ENCODE assay signal across 8 mouse cellular contexts in genomic region chr11:78164604-78164923, GRCm38 (mm10). TPM values are rescaled to one million over a fixed set of nuclear protein-coding genes. Genes with fewer than 3 reads are reported as not detected.
DNase-seq lines count a peak whose midpoint lies in the region; ATAC-seq and TF ChIP-seq lines count a peak whose summit lies in the region.

No protein-coding gene starts in this region.

- H3K36me3 ChIP-seq in heart, embryonic 11.5 days (ENCODE audit: control insufficient read depth, insufficient read depth, low read length): peaks cover 18% of the 10 kb centered on the region
- peaks cover 35% of the 10 kb centered on the region for H3K36me3 ChIP-seq in ES-E14 (ENCODE audit: control insufficient read depth, insufficient read depth, low read length, poor library complexity, severe bottlenecking)
- H3K36me3 ChIP-seq in heart, embryonic 16.5 days (ENCODE audit: control insufficient read depth, insufficient read depth): peaks cover 14% of the 10 kb centered on the region
- H3K36me3 ChIP-seq in liver, postnatal 0 days (replicated peaks; ENCODE audit: insufficient read depth, low read length): peaks cover 24% of the 10 kb centered on the region

- H3K4me3 ChIP-seq in heart, embryonic 11.5 days (ENCODE audit: low read depth, low read length): peak overlapping the region; percentile 99
- peak overlapping the region; percentile 83 to 94 for H3K4me3 ChIP-seq in ES-E14 (ENCODE audit: insufficient read depth in 1 of 2, low read depth in 1 of 2, low read length in 2 of 2, poor library complexity in 1 of 2, severe bottlenecking in 1 of 2)
- peak overlapping the region; percentile 87 for H3K4me3 ChIP-seq in heart, embryonic 16.5 days (ENCODE audit: low read length)
- peak overlapping the region; percentile 96 for H3K4me3 ChIP-seq in liver, postnatal 0 days (ENCODE audit: low read depth, low read length)

- no peak for TF ChIP-seq CTCF in liver, postnatal 0 days (IDR thresholded peaks at IDR 0.05; ENCODE audit: low read depth)

- peak overlapping the region; percentile 97 for H3K27ac ChIP-seq in heart, embryonic 11.5 days (ENCODE audit: low read depth, low read length)
- H3K27ac ChIP-seq in ES-E14 (ENCODE audit: insufficient read depth, low read depth, low read length, poor library complexity, severe bottlenecking): peak overlapping the region; percentile 75
- H3K27ac ChIP-seq in heart, embryonic 16.5 days (ENCODE audit: low read length): peak overlapping the region; percentile 89
- H3K27ac ChIP-seq in liver, postnatal 0 days (ENCODE audit: low read depth): peak overlapping the region; percentile 90

- no peak for TF ChIP-seq EP300 in liver, postnatal 0 days (IDR thresholded peaks at IDR 0.05; ENCODE audit: low read depth)

- 0% methylated on average over 14 of the region's 14 CpGs for WGBS in heart, embryonic 11.5 days (ENCODE audit: insufficient replicate concordance)
- WGBS in heart, embryonic 16.5 days: under 1% methylated on average over 14 of the region's 14 CpGs
- WGBS in liver, postnatal 0 days (ENCODE audit: insufficient replicate concordance): 0% methylated on average over 14 of the region's 14 CpGs

- intact Hi-C loops in heart, postnatal 10 days (cut with DNase I): no loop called here

- H3K9ac ChIP-seq in heart, embryonic 11.5 days (ENCODE audit: low read depth, low read length): peak overlapping the region; percentile 98
- H3K9ac ChIP-seq in ES-E14 (ENCODE audit: insufficient read depth, low read depth, low read length, poor library complexity, severe bottlenecking): peak overlapping the region; percentile 78
- peak overlapping the region; percentile 95 for H3K9ac ChIP-seq in heart, embryonic 16.5 days (ENCODE audit: low read length)
- peak overlapping the region; percentile 87 for H3K9ac ChIP-seq in liver, postnatal 0 days (replicated peaks)

- H3K9me3 ChIP-seq in heart, embryonic 11.5 days (replicated peaks; ENCODE audit: control insufficient read depth, low read length): no peaks in the 10 kb centered on the region
- no peaks in the 10 kb centered on the region for H3K9me3 ChIP-seq in ES-E14 (ENCODE audit: control insufficient read depth, insufficient read depth, low read depth, low read length)
- H3K9me3 ChIP-seq in heart, embryonic 16.5 days (replicated peaks; ENCODE audit: control insufficient read depth, low read length): no peaks in the 10 kb centered on the region
- no peaks in the 10 kb centered on the region for H3K9me3 ChIP-seq in liver, postnatal 0 days (ENCODE audit: low read length)

- no peak for DNase-seq in heart, postnatal 10 days
- DNase-seq in ES-E14 (ENCODE audit: low read depth, low spot score): no peak
- DNase-seq in liver, postnatal 0 days: no peak
- no peak for DNase-seq in right cerebral cortex, postnatal 36 days (ENCODE audit: low spot score in 2 of 2)
- DNase-seq in thymus, postnatal 0 days (ENCODE audit: low spot score): no peak
- no peak for DNase-seq in retina, embryonic 14.5 days (ENCODE audit: low spot score)

- H3K4me2 ChIP-seq in heart, embryonic 11.5 days: peak overlapping the region; percentile 96
- H3K4me2 ChIP-seq in heart, embryonic 16.5 days (ENCODE audit: low read depth, low read length): peak overlapping the region; percentile 92
- peak overlapping the region; percentile 100 for H3K4me2 ChIP-seq in liver, postnatal 0 days (ENCODE audit: low read depth, low read length)

- H3K4me1 ChIP-seq in heart, embryonic 11.5 days (ENCODE audit: control insufficient read depth, insufficient read depth, low read length): peaks cover 35% of the 10 kb centered on the region
- peaks cover 0 to 49% of the 10 kb centered on the region in 2 experiments; a peak in 3 of 4 replicates for H3K4me1 ChIP-seq in ES-E14 (ENCODE audit: control insufficient read depth in 2 of 2, insufficient read depth in 2 of 2, low read length in 2 of 2, poor library complexity in 1 of 2)
- peaks cover 32% of the 10 kb centered on the region for H3K4me1 ChIP-seq in heart, embryonic 16.5 days (ENCODE audit: control insufficient read depth, insufficient read depth, low read length)
- H3K4me1 ChIP-seq in liver, postnatal 0 days (ENCODE audit: insufficient read depth): peaks cover 53% of the 10 kb centered on the region

- ATAC-seq in heart, embryonic 11.5 days (replicated peaks; ENCODE audit: insufficient number of reproducible peaks, low FRiP score, low TSS enrichment): no peak
- no peak for ATAC-seq in heart, embryonic 16.5 days (replicated peaks; ENCODE audit: extremely low read depth, insufficient read depth, low FRiP score)
- no peak for ATAC-seq in liver, postnatal 0 days

- in situ Hi-C loops in ES-E14 (cut with MboI; ENCODE audit: low sequenced_read_pairs in 2 of 2, unreplicated experiment in 2 of 2): no loop called here

- no peaks in the 10 kb centered on the region for H3K27me3 ChIP-seq in heart, embryonic 11.5 days (ENCODE audit: control insufficient read depth, insufficient read depth, low read length)
- H3K27me3 ChIP-seq in heart, embryonic 16.5 days (ENCODE audit: control insufficient read depth, insufficient read depth, low read length): no peaks in the 10 kb centered on the region
- H3K27me3 ChIP-seq in liver, postnatal 0 days (ENCODE audit: insufficient read depth, low read length): no peaks in the 10 kb centered on the region

TF ChIP-seq in ES-E14, 5 proteins besides CTCF, POLR2A, EP300 and RAD21:
- TF ChIP-seq MAFK (IDR thresholded peaks at IDR 0.05; ENCODE audit: insufficient read depth, low read depth, low read length) (no peak), ZNF384 (IDR thresholded peaks at IDR 0.05; ENCODE audit: low read depth, low read length) (no peak), HCFC1 (IDR thresholded peaks at IDR 0.05; ENCODE audit: borderline replicate concordance, insufficient read depth, low read length) (no peak)

RNA-seq across cellular contexts. Expression of gene Traf4, which starts 0.8 kb away (rescaled TPM):
- polyA plus RNA-seq in heart, embryonic 11.5 days (2014; fragmentation: Nextera tagmentation; extraction: Ambion mirVana): 34.2 and 38.4 TPM in 2 replicates
- 10 to 100 TPM; 17.5 to 21.0 TPM for total RNA-seq in heart, postnatal 10 days (2021)
- total RNA-seq in ES-E14 (2012; rRNA removed): 74.4 and 78.2 TPM in 2 replicates
- 37.3 and 39.1 TPM in 2 replicates for polyA plus RNA-seq in heart, embryonic 16.5 days (2015; fragmentation: Nextera tagmentation; extraction: Ambion mirVana)
- polyA plus RNA-seq in liver, postnatal 0 days (2015; fragmentation: Nextera tagmentation; extraction: Ambion mirVana): 15.3 and 18.9 TPM in 2 replicates
- polyA plus RNA-seq in thymus, postnatal 0 days (2015; fragmentation: Nextera tagmentation; extraction: Ambion mirVana): 57.5 and 58.6 TPM in 2 replicates

RNA-seq across cellular contexts. Expression of gene Nek8, which starts 11.9 kb away (rescaled TPM):
- 9.9 and 10.6 TPM in 2 replicates for polyA plus RNA-seq in heart, embryonic 11.5 days (2014; fragmentation: Nextera tagmentation; extraction: Ambion mirVana)
- 1 to 10 TPM; 4.5 to 5.4 TPM for total RNA-seq in heart, postnatal 10 days (2021)
- total RNA-seq in ES-E14 (2012; rRNA removed): 15.3 and 25.4 TPM in 2 replicates
- polyA plus RNA-seq in heart, embryonic 16.5 days (2015; fragmentation: Nextera tagmentation; extraction: Ambion mirVana): 17.7 TPM in 2 replicates
- 4.9 and 5.4 TPM in 2 replicates for polyA plus RNA-seq in liver, postnatal 0 days (2015; fragmentation: Nextera tagmentation; extraction: Ambion mirVana)
- 14.1 and 14.5 TPM in 2 replicates for polyA plus RNA-seq in thymus, postnatal 0 days (2015; fragmentation: Nextera tagmentation; extraction: Ambion mirVana)

RNA-seq across cellular contexts. Expression of gene Tlcd1, which starts 11.9 kb away (rescaled TPM):
- polyA plus RNA-seq in heart, embryonic 11.5 days (2014; fragmentation: Nextera tagmentation; extraction: Ambion mirVana): 16.1 and 16.3 TPM in 2 replicates
- total RNA-seq in heart, postnatal 10 days (2021): 1 to 10 TPM; 9.1 to 9.4 TPM
- total RNA-seq in ES-E14 (2012; rRNA removed): 75.6 and 78.6 TPM in 2 replicates
- polyA plus RNA-seq in heart, embryonic 16.5 days (2015; fragmentation: Nextera tagmentation; extraction: Ambion mirVana): 14.2 and 16.1 TPM in 2 replicates
- 38.2 and 40.3 TPM in 2 replicates for polyA plus RNA-seq in liver, postnatal 0 days (2015; fragmentation: Nextera tagmentation; extraction: Ambion mirVana)
- polyA plus RNA-seq in thymus, postnatal 0 days (2015; fragmentation: Nextera tagmentation; extraction: Ambion mirVana): 12.2 and 13.5 TPM in 2 replicates

RNA-seq across cellular contexts. Expression of gene Rpl23a, which starts 18.8 kb away (rescaled TPM):
- polyA plus RNA-seq in heart, embryonic 11.5 days (2014; fragmentation: Nextera tagmentation; extraction: Ambion mirVana): 1,064 and 1,178 TPM in 2 replicates
- total RNA-seq in heart, postnatal 10 days (2021): 100 to 1,000 TPM; 965 to 994 TPM
- total RNA-seq in ES-E14 (2012; rRNA removed): 2,611 and 2,664 TPM in 2 replicates
- polyA plus RNA-seq in heart, embryonic 16.5 days (2015; fragmentation: Nextera tagmentation; extraction: Ambion mirVana): 708 and 711 TPM in 2 replicates
- 732 and 758 TPM in 2 replicates for polyA plus RNA-seq in liver, postnatal 0 days (2015; fragmentation: Nextera tagmentation; extraction: Ambion mirVana)
- 1,919 and 1,995 TPM in 2 replicates for polyA plus RNA-seq in thymus, postnatal 0 days (2015; fragmentation: Nextera tagmentation; extraction: Ambion mirVana)

RNA-seq across cellular contexts. Expression of gene Rab34, which starts 23.7 kb away (rescaled TPM):
- 62.2 and 62.5 TPM in 2 replicates for polyA plus RNA-seq in heart, embryonic 11.5 days (2014; fragmentation: Nextera tagmentation; extraction: Ambion mirVana)
- total RNA-seq in heart, postnatal 10 days (2021): 10 to 100 TPM; 22.3 to 24.3 TPM
- total RNA-seq in ES-E14 (2012; rRNA removed): 33.8 and 36.1 TPM in 2 replicates
- polyA plus RNA-seq in heart, embryonic 16.5 days (2015; fragmentation: Nextera tagmentation; extraction: Ambion mirVana): 51.5 and 60.8 TPM in 2 replicates
- 26.6 and 28.9 TPM in 2 replicates for polyA plus RNA-seq in liver, postnatal 0 days (2015; fragmentation: Nextera tagmentation; extraction: Ambion mirVana)
- 26.4 and 29.6 TPM in 2 replicates for polyA plus RNA-seq in thymus, postnatal 0 days (2015; fragmentation: Nextera tagmentation; extraction: Ambion mirVana)
